Mouse (Mus musculus): ENCODE results near the gene Msmp. TPM values are rescaled to one million over a fixed set of nuclear protein-coding genes. Genes with fewer than 3 reads are reported as not detected.

Msmp gene
- polyA plus RNA-seq, 1 experiment from 2014 or later = 0.81 TPM

DNA sequence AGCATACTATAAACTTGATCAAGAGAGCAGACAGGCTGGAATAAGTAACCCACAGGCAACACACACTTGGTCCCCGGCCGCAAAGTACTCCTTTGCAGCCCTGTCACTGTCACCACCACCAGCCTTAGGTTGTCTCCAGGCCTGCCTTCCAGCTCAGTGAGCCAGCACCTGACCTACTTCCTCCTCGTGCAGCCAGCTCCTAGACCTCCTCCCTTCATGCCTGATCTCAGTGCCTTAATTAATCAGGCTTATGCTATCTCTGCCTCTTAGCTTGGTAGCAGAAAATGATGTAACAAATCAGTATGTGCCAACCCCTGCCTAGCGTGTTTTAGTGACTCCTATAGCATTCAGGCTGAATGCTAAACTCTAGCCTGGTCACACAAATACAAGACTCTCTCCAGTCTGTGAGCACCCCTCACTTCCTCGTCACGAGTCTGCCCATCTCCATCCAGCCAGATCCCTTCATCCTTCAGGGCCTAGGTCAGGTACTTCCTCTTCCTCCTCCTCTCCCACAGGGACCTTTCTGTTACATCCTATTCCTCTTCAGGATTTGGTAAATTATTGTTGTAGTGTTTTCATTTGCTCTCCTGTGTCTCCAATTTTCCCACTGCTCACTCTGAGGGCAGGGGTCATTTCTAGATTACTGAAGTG is 12.8 kb downstream of the Msmp start:
- Histone ChIP-seq H3K9ac (replicated peaks) (no peak overlapping the region), H3K27me3 (no peaks in the 10 kb centered on the region), H3K36me3 (peaks cover 59% of the 10 kb centered on the region), H3K9me3 (no peaks in the 10 kb centered on the region), H3K4me3 (no peak overlapping the region), H3K27ac (replicated peaks) (no peak overlapping the region), H3K4me2 (replicated peaks) (no peak overlapping the region), H3K4me1 (peaks cover 19% of the 10 kb centered on the region)
- 88% methylated on average over 6 of the region's 6 CpGs for WGBS
- no peak for ATAC-seq (replicated peaks)

DNA sequence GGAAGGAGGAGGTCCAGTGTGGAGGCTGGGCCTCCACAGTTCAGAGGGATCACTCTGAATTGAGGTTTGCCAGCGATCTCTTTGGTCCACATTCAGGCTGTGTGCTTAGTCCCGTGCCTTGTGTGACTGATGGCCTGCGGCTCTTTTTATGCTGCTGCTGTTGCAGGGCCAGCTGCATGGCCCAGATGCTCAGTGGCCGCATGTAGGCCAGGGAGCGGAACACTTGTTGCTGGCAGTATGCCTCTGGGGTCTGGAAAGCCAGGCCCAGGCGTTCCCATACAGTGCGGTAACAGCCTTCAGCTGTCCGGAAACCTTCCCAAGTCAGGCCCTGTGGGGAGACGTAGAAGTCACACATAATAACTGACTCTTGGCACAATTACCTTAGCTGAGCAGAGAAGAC is 17.2 kb downstream of the Msmp start:
- WGBS = 92% methylated on average over 9 of the region's 9 CpGs

DNA sequence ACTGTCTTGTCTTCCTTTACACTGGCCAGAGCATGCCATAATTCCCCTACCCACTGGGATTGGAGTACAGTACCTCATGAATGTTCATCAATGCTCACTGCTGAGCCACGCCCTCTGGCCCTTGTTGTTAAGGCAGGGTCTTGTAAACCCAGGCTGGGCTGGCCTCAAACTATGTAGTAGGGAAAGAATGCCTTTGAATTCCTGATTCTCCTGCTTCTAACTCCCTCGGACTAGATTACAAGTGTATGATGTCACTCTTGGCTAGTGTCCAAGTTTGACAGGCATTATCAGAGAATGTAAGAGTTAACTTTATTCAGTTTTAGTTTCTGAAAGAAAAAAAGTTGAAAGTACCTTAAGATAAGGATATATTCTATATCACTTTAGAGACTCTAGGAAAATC is 20.1 kb downstream of the Msmp start:
- 28% methylated on average over 2 of the region's 2 CpGs for WGBS
- ATAC-seq (replicated peaks) = no peak
- Histone ChIP-seq H3K27me3 (no peaks in the 10 kb centered on the region), H3K4me3 (peak overlapping the region; percentile 90; the same call in 1 of the 2 replicates), H3K36me3 (peaks cover 46% of the 10 kb centered on the region), H3K9me3 (no peaks in the 10 kb centered on the region), H3K4me2 (replicated peaks) (no peak overlapping the region), H3K27ac (replicated peaks) (no peak overlapping the region), H3K9ac (replicated peaks) (no peak overlapping the region), H3K4me1 (peaks cover 38% of the 10 kb centered on the region)

More for the DNA sequence above, 17.2 kb downstream of the Msmp start:
- Histone ChIP-seq H3K4me1 (peaks cover 15% of the 10 kb centered on the region), H3K4me3 (no peak overlapping the region), H3K27ac (replicated peaks) (no peak overlapping the region), H3K27me3 (no peaks in the 10 kb centered on the region), H3K36me3 (peaks cover 72% of the 10 kb centered on the region), H3K9ac (replicated peaks) (no peak overlapping the region), H3K4me2 (replicated peaks) (no peak overlapping the region), H3K9me3 (no peaks in the 10 kb centered on the region)
- no peak for ATAC-seq (replicated peaks)

DNA sequence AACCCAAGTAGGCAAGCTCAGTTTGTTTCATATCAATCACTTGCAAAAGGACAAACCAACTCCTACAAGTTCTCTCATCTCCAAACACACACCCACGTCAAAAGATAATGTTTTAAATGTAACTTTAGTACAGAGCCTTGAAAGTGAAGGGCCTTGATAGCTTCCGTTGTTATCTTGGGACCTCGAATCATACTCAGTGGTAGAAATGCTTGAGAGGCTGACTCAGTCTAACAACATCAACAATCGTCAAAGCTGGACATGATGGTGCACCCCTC is 20.8 kb downstream of the Msmp start:
- Histone ChIP-seq H3K27me3 (no peaks in the 10 kb centered on the region), H3K27ac (replicated peaks) (no peak overlapping the region), H3K4me3 (peak overlapping the region; percentile 90), H3K36me3 (peaks cover 39% of the 10 kb centered on the region), H3K9ac (replicated peaks) (peak overlapping the region; percentile 95), H3K4me1 (peaks cover 44% of the 10 kb centered on the region), H3K9me3 (no peaks in the 10 kb centered on the region), H3K4me2 (replicated peaks) (peak overlapping the region; percentile 73)
- 90% methylated on average over 4 of the region's 4 CpGs for WGBS
- no peak for ATAC-seq (replicated peaks)

DNA sequence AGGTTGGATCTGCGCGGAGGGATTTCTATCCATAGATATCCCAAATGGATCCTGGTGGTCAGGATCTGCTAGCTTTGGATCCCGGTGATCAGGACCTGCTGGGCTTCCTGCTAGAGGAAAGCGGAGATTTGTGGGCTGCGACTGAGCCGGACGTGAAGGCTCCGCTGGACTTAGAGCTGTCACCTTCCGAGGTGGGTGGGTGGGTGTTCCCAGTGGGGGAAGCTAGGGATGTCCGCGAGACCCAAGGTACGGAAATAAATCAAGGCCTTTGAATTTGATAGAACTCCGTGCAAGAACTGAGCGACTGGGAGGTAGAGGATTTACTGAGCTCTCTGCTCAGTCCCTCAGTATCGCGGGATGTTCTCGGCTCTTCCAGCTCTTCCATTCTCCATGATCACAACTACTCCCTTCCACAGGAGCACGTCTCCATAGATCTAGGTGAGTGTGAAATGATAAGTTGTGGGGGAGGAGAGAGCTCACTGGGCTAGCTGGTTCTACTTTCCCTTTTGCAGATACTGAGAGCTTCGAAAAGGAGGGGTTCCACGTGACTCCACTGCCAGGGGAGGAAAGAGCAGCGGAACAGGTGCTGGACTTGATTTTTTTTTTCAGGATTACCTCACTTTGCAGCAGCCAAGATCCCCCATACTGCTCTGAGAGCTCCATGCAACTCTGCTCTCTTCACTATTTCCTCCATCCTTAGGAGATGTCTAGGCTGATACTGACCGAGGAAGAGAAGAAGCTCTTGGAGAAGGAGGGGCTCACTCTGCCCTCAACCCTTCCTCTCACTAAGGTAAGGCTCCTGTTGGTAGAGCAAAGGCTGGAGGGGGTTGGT is 21.3 kb downstream of the Msmp start:
- ATAC-seq (replicated peaks) = peak; percentile 29
- no peaks in the 10 kb centered on the region for H3K27me3 ChIP-seq
- peak overlapping the region; percentile 97 for H3K27ac ChIP-seq (replicated peaks)
- H3K4me3 ChIP-seq = peak overlapping the region; percentile 90
- no peaks in the 10 kb centered on the region for H3K9me3 ChIP-seq
- H3K36me3 ChIP-seq = peaks cover 34% of the 10 kb centered on the region
- WGBS = 7% methylated on average over 22 of the region's 22 CpGs
- peaks cover 44% of the 10 kb centered on the region for H3K4me1 ChIP-seq
- H3K4me2 ChIP-seq (replicated peaks) = peak overlapping the region; percentile 73
- peak overlapping the region; percentile 95 for H3K9ac ChIP-seq (replicated peaks)

DNA sequence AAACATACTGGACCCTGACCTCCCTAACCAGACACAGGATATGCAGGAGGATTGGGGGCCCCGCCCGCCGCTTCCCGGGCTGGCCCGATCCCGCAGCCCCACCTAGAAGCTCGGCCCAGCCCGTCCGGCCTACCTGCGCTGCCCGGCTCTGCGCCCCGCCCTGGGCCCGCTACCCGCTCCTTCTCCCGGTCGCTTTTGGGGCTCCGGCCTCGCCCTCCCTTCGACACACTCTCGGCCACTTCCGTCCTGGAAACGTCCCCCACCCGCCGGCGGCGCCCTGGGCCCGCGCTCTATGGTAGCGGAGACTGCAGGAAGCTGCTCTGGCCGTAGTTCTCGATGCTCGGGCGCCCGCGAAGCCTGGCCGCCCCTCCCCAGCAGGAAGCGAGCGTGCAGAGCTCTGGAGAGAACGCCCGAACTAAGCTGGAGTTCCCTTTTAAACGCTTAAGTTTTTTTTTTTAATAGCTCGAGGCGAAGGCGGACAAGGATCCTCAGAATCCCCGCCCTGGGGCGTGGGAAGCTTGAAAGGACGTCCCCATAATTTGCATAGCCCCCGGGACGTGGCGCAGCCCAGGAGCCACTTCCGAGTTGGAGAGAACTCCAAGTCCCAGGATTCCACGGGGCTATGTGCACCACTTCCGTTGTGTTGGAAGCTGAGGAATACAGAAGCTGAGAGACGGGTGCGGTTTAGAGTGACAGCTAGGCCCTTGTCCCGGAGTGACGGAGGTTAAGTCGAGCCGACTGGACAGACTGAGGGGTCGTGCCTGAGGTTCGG is 22.1 kb downstream of the Msmp start, which contains the start of the genes Creb3 and Tln1:
Creb3 (plus strand) TSS at position 336 of the 772 bp plus-strand sequence.
Tln1 (minus strand) TSS at position 695 of the 772 bp plus-strand sequence.
- Histone ChIP-seq H3K9ac (replicated peaks) (peak within 1 kb of the TSS; percentile 95), H3K27ac (replicated peaks) (peak within 1 kb of the TSS; percentile 97), H3K9me3 (no peaks in the 10 kb centered on the region), H3K36me3 (peaks cover 26% of the 10 kb centered on the region), H3K4me1 (peaks cover 51% of the 10 kb centered on the region), H3K4me2 (replicated peaks) (peak within 1 kb of the TSS; percentile 73), H3K4me3 (peak within 1 kb of the TSS; percentile 90), H3K27me3 (no peaks in the 10 kb centered on the region)
- WGBS = under 1% methylated on average over 62 of the region's 62 CpGs
- ATAC-seq (replicated peaks) = peak; percentile 97

DNA sequence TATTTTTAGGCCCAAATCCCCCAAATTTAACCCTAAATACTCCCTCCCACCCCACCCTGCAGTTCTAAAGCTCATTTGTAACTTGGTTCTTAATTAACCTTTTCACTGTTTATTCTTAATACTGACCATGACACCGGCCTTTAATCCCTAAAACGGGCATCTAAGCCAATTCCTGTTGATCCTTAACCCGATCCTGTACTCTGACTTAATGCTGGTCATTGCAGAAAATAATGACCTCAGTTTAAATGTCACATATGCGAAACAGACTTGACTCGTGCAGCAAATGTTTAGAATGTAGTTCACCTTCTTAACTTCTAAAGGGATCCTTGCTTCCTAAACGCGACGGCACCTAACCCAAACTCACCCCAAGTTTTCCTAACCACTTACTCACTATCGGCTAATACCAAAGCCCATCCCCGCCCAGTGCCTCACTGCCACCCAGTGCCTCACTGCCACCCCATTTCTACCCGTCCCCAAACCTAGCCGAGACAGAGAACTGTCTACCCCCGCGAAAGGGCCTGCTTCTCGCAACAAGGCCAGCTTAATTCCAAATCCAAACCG is 22.8 kb downstream of the Msmp start:
- H3K4me3 ChIP-seq = peak overlapping the region; percentile 90
- no peaks in the 10 kb centered on the region for H3K27me3 ChIP-seq
- H3K36me3 ChIP-seq = peaks cover 20% of the 10 kb centered on the region
- peak; percentile 39; the same call in 1 of the 2 replicates for ATAC-seq (replicated peaks)
- 2% methylated on average over 16 of the region's 16 CpGs for WGBS
- no peaks in the 10 kb centered on the region for H3K9me3 ChIP-seq
- peak overlapping the region; percentile 97 for H3K27ac ChIP-seq (replicated peaks)
- peaks cover 53% of the 10 kb centered on the region for H3K4me1 ChIP-seq
- H3K9ac ChIP-seq (replicated peaks) = peak overlapping the region; percentile 95
- peak overlapping the region; percentile 73 for H3K4me2 ChIP-seq (replicated peaks)

DNA sequence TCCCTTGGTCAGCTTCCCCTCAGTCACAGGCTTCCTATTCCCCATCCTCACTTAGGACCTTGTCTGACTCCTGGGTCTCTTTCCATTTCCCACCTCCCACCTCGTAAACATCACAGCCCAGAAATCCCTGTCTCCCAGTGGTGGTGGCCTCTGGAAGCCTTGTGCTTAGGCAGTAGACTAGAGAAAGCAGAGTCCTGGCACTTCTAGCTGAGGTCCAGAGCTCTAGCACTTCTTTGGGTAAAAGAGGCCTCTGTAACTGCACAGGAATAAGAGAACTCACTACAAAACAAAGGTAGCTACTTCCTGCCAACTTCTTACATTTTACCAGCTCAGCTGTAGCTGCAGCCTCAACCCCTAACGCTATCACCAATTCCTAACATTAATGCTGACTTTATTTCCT is 23.3 kb downstream of the Msmp start:
- H3K36me3 ChIP-seq = peaks cover 20% of the 10 kb centered on the region
- H3K27ac ChIP-seq (replicated peaks) = no peak overlapping the region
- H3K9ac ChIP-seq (replicated peaks) = peak overlapping the region; percentile 95
- no peak for ATAC-seq (replicated peaks)
- peaks cover 53% of the 10 kb centered on the region for H3K4me1 ChIP-seq
- no peaks in the 10 kb centered on the region for H3K9me3 ChIP-seq
- WGBS = 47% methylated on average over 2 of the region's 2 CpGs
- peak overlapping the region; percentile 90 for H3K4me3 ChIP-seq
- H3K27me3 ChIP-seq = no peaks in the 10 kb centered on the region
- peak overlapping the region; percentile 73 for H3K4me2 ChIP-seq (replicated peaks)

DNA sequence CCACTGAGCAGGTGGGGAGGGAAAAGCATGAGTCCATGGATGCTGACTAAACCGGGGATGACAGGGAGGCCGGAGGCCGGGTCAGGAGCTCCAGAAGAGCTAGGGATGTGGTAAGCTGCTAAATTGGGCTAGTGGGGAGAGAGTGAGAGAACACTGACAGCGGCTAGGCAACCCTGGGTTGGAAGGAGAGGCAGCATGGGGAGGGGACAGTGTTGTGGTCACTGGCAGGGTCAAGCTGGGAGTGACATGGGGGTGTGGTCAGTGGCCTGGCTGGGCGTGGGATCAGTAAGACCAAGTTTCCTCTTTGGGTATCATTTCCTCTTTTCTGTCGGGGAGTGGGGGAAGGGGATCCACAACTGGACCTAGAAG is 24.1 kb downstream of the Msmp start:
- Histone ChIP-seq H3K27ac (replicated peaks) (no peak overlapping the region), H3K4me3 (no peak overlapping the region), H3K4me1 (peaks cover 53% of the 10 kb centered on the region), H3K9ac (replicated peaks) (no peak overlapping the region), H3K36me3 (peaks cover 20% of the 10 kb centered on the region), H3K4me2 (replicated peaks) (peak overlapping the region; percentile 73), H3K9me3 (no peaks in the 10 kb centered on the region), H3K27me3 (no peaks in the 10 kb centered on the region)
- ATAC-seq (replicated peaks) = no peak
- 74% methylated on average over 6 of the region's 6 CpGs for WGBS

DNA sequence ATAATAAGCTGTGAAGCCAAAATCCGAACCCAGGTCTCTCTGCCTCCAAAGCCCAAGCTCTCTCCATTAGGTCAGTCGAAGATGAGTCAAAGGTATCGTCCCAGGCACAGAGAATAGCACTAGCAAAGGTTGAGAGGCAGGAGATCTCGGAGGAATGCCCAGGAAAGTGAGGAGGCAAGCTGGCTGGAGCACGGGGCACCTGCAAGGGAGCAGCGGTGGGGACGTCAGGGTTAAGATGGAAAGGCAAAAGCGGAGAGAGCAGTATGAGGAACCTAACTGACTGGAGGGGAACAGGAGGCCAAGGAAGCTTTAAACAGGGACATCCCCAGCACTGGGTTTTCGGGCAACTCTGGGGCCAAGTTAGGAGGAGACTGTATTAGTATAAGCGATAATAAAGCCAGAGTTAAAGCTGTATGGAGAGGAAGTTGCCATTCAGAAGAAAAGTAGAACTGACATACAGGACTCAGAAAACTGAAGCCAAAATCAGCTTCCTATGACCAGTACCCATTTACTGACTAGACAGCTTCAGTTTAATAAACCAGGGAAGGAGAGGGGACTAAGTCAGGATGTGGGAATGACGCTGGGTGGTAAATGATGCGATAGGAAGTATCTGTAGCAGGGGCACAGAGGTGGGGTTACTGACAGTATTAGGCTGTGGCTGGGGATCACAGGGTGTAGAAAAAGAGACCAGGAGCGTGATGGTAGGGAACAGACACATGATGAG is 24.6 kb downstream of the Msmp start:
- Histone ChIP-seq H3K36me3 (peaks cover 20% of the 10 kb centered on the region), H3K27ac (replicated peaks) (no peak overlapping the region), H3K9me3 (no peaks in the 10 kb centered on the region), H3K4me2 (replicated peaks) (no peak overlapping the region), H3K4me3 (no peak overlapping the region), H3K4me1 (peaks cover 53% of the 10 kb centered on the region), H3K9ac (replicated peaks) (no peak overlapping the region; the same call in 1 of the 2 replicates), H3K27me3 (no peaks in the 10 kb centered on the region)
- no peak for ATAC-seq (replicated peaks)
- 87% methylated on average over 13 of the region's 13 CpGs for WGBS

DNA sequence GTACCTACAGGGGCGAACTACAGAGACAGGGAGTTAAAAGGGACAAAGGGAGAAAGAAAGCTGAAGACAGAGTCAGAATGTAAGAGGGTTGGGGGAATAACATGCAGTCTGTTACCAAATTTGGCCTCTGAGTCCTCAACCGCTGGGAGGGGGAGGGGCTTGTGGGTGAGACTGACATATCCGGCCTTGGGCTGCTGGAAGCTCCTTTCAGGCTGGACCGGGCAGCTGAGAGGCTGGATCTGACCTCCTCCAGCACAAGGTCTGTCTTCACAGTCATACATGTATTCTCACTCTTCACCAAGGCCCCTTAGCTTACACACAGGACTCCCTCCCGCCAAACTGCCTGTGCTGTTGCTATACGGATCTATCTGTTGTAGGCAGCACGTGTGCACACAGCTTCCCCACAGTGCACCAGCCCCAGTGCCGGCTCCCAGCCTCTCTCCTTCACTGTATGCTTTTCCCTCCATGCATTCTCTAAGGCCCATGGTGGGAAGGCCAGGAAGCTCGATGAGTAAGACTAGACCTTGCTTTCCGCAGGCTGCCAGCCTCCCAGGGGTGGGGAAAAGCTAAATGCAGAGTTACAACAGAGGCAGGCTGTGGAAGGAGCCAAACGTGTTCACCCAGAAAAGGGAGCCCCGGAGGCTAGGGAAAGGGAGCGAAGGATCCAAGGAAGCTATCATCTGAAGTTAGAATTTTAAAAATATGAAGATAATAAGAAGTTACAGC is 25.5 kb downstream of the Msmp start:
- Histone ChIP-seq H3K4me2 (replicated peaks) (no peak overlapping the region), H3K9ac (replicated peaks) (peak overlapping the region; percentile 22; the same call in 1 of the 2 replicates), H3K27ac (replicated peaks) (no peak overlapping the region), H3K4me3 (no peak overlapping the region), H3K9me3 (no peaks in the 10 kb centered on the region), H3K4me1 (peaks cover 48% of the 10 kb centered on the region), H3K27me3 (no peaks in the 10 kb centered on the region), H3K36me3 (peaks cover 28% of the 10 kb centered on the region)
- WGBS = 44% methylated on average over 13 of the region's 13 CpGs
- ATAC-seq (replicated peaks) = no peak

Measured in forebrain, embryonic 15.5 days (tissue).